Mouse (Mus musculus) kidney, postnatal 25 days (tissue): ENCODE measurements around the gene Tssk3.
A peak's percentile ranks its signal among the peaks of the same experiment; 100 is the strongest.
"Not testable (repeated sequence)": the region's sequence is repeated elsewhere in the genome, so short reads cannot be mapped to it uniquely, and the experiment has no call there.

Source experiments
- DNase-seq, 2 experiments: peaks; one replicate each; pipeline ENCODE4 v3.0.0; 2021; ENCODE audit warnings: mixed read lengths in 2 of 2

Gene Tssk3

DNA sequence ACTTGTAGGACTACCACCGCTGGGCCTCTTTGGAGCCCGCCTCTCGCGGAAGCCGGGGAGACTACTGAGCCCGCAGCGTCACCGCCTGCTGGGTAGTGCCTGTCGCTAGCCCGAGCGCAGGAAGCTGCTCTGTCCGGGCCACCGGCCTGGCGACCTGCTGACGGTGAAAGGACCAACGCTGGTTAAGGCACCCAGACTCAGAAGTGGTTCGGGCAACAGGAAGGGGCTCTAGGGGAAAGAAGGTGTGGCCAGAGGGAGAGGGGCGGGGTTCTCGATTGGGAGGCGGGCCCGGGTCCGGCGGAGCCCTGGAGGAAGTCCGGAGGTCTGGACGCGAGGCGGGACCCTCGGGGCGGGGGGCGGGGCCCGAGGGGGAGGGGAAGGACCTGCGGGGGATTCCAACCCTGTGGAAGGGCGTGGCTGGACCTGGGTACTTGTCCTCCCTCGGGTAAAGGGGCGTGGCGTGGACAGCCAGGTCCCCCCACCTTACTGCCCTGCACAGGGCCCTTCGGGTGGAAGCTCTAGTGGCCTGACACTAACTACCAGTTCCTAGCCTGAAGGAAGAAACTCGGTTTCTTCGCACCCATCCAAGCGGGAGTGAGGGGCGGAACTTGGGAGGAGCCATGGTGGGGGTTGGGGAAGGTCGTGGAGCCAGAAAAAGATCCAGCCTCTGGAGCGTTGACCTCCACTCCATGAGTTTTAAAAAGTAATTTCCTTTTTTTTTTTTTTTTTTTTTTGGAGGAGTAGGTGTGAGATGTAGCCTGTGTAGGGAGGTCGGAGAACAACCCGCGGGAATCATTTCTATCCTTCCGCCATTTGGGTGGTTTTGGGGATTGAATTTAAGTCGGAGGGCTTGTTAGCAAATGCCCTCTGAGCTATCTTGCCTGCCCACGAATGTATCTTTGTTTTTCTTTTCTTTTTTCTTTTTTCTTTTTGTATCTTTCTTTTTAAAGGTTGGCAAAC, 10.1 kb upstream of the Tssk3 start:
- DNase-seq = peak; percentile 92 to 95

DNA sequence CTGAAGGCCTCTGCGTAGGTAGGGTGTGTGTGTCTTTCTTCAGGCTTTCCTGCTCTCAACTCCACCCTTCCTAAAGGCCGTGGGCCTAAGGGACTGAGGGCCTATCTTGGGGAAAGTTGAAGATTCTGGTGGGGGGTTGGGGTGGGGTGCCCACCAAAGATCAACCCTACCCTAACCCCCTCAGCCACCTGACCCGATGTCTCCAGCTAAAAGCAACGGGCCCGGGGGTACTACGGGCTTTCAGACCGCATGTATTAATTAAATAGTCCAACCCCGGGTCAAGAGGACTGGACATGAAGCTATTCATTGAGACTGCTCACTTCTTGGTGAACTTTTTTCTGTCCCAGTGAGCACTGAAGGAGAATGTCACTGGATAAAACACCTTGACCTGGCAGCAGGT, 9.2 kb upstream of the Tssk3 start:
- DNase-seq = no peak

DNA sequence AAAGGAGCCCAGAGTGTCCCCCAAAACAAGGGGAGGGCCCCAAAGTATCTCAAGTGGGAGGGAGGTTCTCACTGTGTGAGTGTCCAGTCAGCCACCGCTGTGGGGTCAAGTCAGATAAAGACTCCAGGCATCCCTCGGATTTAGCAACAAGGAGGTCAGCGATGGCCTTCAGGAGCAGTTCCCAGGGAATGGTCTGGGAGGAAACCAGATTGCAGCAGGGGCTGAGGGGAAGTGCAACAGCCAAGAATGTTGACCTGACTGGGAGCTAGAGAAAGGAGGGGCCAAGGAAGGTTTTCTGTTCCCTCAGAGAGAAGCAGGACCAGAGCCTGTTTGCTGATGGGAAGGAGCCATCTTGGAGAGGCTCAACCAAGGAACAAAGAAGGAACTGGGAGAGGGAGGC, 8.1 kb upstream of the Tssk3 start:
- DNase-seq = peak; percentile 21 to 50

DNA sequence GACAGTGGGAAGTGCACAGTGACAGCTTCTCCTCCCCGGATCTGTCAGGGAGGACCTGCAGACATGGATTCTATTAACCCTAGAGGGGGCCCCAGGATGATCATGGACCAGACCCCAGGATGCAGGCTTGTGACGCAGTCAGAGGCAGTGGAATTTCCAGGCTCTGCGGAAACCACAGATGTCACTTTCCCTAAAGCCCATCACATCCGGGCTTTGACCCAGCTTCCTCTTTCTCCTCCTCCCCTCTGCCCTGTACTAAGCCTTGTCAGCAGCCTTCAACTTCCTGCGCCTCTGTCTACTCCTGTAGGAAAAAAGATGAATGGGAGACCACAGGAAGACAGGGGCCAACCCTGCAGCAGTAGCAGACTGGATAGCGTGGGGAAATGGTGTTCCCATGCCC, 5.8 kb upstream of the Tssk3 start:
- peak; percentile 63 to 77 for DNase-seq

DNA sequence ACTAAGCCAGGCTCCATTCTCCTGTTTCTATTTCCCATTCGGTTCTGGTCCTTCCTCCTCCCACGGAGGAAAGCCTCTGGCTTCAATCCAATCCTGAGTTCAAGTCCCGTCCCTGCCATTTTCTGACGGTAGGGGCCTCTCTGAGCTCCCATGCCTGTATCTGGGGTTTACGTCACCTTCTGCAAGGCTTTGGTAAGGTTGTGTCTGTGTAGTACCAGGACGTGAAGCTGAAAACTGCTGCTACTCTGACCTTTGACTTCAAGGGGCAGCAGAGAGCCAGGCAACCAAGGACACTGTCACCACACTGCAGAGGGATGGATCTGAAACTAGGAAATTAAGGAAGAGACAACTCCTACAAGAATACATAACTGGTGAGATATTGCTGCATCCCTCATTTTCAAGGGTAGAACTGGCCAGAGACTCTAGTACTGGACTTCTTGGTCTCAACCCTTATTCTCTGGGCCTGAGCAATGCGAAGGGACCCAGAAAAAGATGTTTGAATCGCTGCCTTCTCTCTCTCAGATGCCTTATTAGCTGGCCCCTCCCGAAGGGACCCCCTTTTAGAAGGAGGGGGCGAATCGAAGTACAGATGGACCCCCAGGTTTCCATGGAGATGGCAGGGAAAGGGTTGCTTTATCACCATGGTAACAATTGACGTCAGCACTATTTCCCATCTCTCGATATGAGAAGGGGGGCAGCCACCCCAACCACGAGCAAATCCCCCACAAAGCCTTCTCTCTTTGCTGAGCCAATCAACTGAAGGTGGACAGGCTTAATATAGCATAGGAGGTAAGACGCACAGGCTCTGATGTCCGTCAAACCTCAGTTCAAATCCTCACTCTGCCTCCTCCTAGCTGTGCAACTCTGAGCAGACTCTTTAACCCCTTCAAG, 5.1 kb upstream of the Tssk3 start:
- peak; percentile 13 to 44 for DNase-seq

DNA sequence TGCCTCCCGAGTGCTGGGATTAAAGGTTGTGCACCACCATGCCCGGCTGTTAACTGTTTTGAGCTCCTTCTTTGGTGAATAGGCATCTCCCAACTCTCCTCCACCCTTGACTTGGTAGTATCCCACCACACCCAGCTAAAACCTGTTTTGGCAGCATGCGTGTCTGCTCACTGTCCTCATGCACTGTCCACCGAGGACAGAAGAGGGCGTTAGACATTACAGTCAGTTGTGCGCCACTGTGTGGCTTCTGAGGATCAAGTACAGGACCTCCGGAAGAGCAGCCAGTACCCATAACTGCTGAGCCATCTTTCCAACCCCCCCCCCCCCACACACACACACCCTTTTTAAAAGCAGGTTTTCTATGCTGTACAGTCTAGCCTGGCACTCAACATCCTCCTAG, 3.9 kb upstream of the Tssk3 start:
- DNase-seq = peak; percentile 56 to 57

DNA sequence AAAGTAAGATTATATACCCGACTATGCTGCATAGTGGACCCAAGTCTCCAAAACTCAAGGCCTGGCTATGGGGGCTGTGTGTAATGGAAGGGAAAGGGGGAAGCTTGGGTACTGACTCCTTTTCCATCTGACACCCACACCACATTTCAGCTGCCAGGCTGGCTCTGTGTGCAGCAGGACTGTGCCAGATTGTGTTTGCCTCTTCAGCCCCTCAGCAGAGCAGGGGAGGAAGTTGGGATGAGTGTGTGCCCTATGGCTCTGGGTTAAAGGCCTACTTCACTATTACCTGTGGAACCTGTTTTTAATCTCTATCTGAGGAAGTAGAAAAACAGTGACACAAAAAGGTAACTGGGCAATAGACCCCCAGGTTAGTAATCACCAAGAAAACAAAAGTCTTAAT, 9.7 kb downstream of the Tssk3 start:
- no peak for DNase-seq

DNA sequence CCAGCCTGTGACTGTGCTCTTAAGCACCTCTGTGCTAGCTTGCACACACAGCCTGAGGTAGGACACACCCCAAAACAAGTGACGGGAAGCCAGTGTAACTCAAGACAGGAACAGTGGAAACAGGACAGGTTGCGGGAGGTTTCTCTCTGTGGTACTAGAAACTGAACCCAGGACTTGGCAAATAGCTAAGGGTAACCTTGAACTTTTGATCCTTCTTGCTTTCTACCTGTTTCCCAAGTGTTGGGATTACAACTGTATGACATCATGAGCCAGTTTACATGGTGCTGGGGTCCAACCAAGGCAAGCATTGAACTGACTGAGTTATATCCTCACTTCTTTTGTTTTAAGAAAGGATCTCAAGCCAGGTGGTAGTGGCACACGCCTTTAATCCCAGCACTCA, 11.0 kb downstream of the Tssk3 start:
- no peak for DNase-seq

DNA sequence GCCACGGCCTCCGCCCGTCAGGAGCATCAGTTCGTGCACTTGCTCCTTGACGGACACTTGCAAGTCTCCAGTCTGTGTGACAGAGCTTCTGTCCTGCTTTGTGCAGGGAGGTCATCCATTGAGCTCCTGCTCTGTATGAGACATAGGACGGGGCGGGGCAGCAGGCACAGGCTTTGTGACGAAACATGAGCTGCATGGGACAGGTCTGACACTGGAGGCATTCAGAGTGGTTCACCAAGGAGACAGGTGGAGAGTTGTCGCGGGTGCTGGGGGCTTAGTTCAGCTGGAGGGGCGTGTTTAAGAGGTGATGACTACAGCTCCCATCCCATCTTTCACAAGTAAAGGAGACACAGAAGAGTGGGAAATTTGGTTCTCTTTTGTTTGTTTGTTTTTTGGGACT, 14.8 kb downstream of the Tssk3 start:
- DNase-seq = no peak

DNA sequence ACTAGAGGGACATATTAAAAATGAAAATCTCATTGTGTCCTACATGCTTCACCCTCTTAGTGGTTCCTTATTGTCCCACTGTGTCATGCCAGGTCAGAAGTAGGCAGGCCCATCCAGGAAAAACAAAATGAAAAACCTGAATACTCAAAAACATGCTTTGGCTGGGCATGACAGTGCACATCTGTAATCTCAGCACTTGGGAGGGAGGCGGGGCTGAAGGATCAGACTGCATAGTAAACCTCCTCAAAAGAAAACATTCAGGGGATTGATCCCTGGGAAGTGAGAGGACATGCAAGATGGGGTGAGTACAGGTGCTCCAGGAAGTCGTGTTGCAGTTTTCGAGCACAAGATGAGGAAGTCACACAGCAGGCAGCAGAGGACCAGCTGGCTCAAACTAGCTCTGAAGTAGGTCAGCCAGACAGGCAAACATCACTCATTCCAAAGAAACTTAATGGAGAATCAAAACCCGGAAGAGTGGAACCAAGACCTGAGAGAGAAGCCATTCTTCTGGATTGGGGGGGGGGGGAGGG, 26.5 kb downstream of the Tssk3 start:
- no peak for DNase-seq

DNA sequence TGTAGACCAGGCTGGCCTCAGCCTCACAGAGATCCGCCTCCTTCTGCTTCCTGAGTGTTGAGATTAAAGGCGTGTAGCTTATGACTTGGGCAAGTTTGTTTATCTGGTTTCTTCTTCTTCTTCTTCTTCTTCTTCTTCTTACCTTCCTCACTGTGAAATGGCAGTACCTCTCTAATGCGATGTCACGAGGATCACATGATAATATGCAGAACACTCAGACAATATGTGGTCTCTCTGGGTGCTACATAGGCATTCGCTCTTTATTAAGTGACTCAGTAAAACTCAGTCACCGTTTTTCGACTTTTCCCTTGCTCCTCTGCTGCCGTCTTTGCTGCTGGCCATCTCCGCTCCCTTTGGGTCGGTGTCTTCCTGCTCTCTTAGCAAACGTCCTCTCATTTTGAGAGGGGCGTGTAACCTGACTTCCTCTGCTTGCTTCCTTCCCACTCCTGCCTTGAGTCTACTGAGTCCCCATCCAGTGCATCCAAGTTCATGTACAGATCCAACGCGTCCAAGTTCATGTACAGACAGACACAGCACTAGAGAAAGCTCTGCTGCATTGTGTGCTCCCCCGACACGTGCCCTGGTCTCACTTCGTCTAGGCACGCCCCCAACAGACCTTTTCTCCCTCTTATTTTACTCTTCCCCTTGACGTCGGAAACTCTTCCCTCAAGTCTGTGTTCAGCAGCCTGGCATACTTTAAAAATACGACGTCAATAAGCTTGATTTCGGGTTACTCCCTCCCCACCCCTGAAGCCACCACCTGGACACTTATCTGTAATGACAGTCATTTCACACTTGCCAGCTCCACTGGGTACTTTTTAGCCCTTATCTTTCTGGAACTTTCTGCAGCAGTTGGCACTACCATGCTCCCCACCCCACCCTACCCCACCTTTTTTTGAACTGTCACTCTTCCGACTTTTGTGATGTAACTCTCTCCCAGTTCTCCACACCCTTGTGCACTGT, 27.4 kb downstream of the Tssk3 start:
- no peak for DNase-seq

DNA sequence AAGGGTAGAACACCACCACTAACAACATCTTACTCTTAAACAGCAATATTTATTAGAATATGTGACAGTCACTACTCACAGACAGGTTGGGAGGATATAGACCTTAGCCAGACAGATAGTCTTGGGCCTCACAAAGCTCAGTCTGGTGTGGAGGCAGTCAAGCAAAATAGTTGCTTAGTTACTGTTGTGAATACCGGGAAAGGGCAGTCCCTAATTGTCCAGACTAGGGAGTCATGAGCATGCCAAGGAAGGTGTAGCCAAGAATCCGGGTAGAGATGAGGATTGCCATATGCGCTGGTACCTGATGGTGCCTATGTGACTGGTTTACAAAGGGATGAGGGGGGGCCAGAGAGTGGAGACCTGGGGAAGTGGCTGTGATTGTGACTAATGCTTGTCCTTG, 28.7 kb downstream of the Tssk3 start:
- peak in 1 of 2 experiments; percentile 48 for DNase-seq

DNA sequence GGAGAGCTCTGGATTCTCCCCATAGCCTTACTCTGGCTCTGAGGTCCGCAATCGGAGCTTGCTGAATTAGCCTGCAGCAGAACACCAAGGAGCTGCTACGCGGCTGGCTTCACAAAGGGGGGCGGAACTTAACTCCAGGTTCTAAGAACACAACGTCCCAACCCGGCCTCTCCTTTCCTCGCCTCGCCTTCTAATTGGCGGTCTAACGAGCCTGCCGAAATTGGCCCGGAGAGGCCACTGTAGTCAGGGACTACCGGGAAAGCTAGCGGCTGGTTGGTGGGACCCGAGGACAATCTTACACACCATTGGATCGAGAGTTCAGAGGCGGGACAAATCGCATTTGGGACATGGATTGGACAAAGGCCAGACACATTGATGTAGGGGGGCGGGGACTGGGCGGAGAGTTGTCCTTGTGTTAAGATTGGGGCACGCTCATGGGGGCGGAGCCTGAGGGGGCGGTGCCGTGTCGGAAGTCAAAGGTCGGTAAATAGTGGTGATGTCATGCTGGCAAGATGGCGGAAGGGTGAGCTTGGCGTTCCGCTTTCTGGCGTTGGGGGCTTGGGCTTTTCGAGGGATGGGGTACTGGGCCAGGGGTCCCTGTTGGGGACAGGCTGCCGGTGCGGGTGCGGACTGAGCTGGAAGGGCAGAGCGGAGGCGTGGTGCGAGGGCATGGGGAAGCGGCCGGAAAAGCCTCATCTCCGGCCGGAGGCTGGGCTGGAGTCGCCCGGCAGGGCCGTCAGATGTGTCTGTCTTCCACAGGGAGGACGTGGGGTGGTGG, 29.4 kb downstream of the Tssk3 start, which contains the start of gene Bsdc1:
TSS of gene Bsdc1 (plus strand) at position 399 of the 778 bp plus-strand sequence.
- DNase-seq = peak; percentile 100

DNA sequence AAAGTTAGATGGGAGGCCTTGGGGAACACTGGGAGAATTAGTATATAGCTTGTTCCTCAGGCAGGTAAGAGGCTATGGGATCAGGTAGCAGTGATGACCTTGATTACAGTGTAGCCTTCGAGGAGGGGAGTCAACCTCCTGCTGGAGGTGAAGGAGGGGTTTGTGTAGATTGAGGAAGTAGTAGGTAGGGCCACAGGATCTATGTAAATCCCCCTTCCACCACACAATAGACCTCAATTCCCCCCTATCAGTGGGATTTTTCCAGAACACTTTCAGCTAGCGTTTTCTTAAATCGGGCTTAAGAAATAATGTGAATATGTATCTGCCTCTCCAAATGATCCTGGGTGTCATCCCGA, 30.0 kb downstream of the Tssk3 start:
- DNase-seq = no peak

DNA sequence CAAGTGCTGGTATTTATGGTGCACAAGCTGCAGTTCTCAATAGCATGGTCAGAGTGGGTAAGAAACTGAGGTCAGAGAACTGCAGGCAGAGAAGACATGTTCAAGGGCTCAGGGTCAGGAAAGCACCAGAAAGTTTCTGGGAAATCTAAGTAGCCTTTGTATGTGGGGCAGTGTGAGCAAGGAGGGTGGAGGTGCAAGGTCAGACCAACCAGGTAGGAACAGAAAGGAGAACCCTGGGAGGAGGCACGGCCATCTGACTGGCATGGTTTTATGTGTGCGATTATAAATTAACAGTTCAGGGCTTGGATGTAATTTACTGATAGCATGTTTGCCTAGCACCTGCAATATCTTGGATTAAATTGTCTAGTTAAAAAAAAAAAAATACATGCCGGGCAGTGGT, 31.1 kb downstream of the Tssk3 start:
- peak in 1 of 2 experiments; percentile 40 for DNase-seq

DNA sequence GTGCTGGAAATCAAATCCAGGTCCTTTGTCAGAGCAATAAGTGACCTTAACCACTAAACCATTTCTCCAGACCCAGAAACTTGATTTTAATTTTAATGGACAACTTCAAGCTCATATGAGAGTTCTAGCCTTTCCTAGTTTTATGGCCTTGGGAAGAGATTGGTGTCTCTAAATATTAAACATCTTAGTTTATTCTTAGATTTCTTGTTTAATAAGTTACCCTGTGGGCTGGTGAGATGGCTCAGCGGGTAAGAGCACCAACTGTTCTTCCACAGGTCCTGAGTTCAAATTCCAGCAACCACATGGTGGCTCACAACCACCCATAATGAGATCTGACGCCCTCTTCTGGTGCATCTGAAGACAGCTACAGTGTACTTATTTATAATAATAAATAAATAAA, 33.5 kb downstream of the Tssk3 start:
- DNase-seq = not testable (repeated sequence)

DNA sequence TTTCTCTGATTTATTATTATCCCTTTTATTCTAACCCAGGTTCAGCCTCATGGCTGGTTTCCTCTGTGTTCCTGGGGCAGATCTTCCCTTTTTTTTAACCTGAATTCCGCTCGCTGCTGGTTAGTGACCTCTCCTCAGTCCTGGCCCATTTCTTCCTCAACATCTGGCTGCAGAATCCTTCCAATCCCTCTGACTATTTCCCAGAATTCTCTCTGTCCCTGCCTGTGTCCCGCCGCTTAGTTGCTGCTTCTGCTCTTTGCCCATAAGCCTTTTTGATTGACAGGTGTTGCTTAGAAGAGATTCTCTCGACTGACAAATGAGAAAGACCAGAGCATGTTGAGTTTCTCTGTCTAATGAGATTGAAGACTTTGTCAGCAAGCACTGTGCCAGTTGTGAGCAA, 34.7 kb downstream of the Tssk3 start:
- DNase-seq = no peak

DNA sequence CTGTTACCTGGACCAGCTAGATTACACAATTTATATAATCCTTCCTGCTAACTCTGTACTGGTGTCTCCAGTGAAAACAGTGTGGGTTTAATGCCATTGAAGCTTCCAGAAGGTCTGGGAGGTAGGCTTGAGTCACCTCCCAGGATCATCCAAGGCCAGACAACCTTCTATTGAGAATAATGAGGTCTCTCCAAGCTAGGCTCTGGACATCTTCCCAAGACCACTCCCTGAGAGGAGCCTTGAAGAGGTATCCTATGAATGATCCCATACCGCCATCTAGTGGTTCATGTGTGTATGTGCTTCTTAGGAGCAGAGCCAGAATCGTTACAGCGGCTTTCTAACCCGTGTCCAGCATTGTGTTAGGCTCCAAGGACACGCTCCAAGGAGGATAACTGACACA, 35.6 kb downstream of the Tssk3 start:
- DNase-seq = peak; percentile 65 to 67

DNA sequence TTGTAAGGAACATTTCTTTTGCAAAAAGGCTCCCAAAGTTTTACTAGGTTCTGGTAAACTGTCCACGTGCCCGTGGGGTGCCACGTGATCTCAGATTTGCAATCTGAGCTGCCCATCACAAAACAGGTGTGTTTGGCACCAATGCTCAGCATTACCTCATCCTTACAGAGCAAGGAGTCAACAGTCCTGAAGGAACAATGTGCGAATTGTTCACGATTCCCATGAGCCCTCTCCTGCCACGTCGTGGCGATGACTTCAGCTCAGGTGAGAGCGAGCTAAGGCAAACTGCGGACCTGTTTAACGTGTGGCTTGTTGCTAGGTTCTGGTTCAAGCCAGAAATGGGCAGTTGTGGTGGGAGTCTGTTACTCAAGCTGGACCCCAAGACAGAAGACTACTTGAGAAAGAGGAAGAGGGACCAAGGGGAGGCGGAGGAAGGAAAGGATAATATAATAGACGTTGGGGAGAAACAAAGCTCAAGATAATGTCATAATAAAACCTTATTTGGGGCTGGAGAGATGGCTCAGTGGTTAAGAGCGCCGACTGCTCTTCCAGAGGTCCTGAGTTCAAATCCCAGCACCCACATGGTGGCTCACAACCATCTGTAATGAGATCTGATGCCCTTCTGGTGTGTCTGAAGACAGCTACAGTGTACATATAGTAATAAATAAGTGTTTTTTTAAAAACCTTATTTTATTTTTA, 39.2 kb downstream of the Tssk3 start:
- no peak for DNase-seq

DNA sequence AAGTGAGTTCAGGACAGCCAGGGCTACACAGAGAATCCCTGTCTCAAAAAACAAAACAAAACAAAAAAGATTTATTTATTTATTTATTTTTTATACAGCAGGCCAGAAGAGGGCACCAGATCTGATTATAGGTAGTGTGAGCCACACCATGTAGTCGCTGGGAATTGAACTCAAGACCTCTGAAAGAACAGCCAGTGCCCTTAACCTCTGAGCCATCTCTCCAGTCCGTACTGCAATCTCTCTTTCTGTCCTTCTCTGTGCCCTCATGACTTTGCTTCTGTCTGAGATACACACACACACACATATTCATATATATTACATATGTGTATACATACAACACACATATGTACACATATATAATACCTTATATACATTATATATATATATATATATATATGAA, 40.0 kb downstream of the Tssk3 start:
- no peak for DNase-seq

DNA sequence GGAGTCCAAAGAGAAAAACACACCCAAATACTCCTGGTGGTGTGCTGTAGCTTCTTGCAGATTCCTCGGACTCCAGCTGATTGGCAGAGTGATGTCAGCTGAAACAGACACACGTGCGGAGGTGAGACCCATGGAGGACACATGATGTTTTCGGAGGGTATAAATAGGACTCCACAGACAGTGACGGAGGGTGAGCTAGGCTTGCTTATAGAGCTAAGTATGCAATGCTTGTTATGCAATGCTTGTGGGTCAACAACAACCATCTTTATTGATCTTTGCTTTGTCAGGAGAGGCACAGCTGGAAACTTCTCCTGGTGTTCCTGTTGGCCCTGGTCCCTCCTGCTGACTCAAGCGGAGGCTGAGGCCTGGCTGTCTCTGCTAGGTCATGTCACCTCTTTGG, 42.1 kb downstream of the Tssk3 start:
- DNase-seq = no peak
